Mouse (Mus musculus) limb, embryonic 14.5 days (tissue): ENCODE results near the gene Pitpnm2. TPM values are rescaled to one million over a fixed set of nuclear protein-coding genes. Genes with fewer than 3 reads are reported as not detected.
A peak's percentile ranks its signal among the peaks of the same experiment; 100 is the strongest.

Experiments
- ATAC-seq: fragments of 200-750 bp; cut with Nextera tagmentation; 2 replicates; pipeline ENCODE4 v1.8.0; 2017; ENCODE audit warnings: low read depth, moderate number of reproducible peaks, moderate TSS enrichment; ENCODE audit not compliant: low FRiP score
- DNase-seq: peaks from one replicate; pipeline ENCODE4 v3.0.0-alpha.2; 2015; ENCODE audit warnings: low spot score
- H3K27ac ChIP-seq: fragments of 300-500 bp; sonication (generic); replicated peaks from 2 replicates; pipeline ENCODE4 v1.5.1; 2014; ENCODE audit warnings: low read depth, mild to moderate bottlenecking, low read length, moderate library complexity, mixed read lengths
- H3K27me3 ChIP-seq: fragments of 300-500 bp; sonication (generic); 2 replicates; pipeline ENCODE4 v1.6.1; 2014; ENCODE audit warnings: low read length, mixed read lengths; ENCODE audit not compliant: control insufficient read depth, insufficient read depth
- H3K36me3 ChIP-seq: fragments of 300-500 bp; sonication (generic); 2 replicates; pipeline ENCODE4 v1.6.1; 2014; ENCODE audit warnings: mild to moderate bottlenecking, low read length, moderate library complexity, mixed read lengths; ENCODE audit not compliant: control insufficient read depth, insufficient read depth
- H3K4me1 ChIP-seq: fragments of 300-500 bp; sonication (generic); 2 replicates; pipeline ENCODE4 v1.6.1; 2014; ENCODE audit warnings: antibody characterized with exemption, low read length, mixed read lengths; ENCODE audit not compliant: control insufficient read depth, insufficient read depth
- H3K4me2 ChIP-seq: fragments of 300-500 bp; sonication (generic); replicated peaks from 2 replicates; pipeline ENCODE4 v1.6.1; 2014; ENCODE audit warnings: low read depth, mild to moderate bottlenecking, low read length, moderate library complexity; ENCODE audit not compliant: severe bottlenecking
- H3K4me3 ChIP-seq: fragments of 300-500 bp; sonication (generic); replicated peaks from 2 replicates; pipeline ENCODE4 v1.5.1; 2014; ENCODE audit warnings: low read length
- H3K9ac ChIP-seq: fragments of 300-500 bp; sonication (generic); 2 replicates; pipeline ENCODE4 v1.6.1; 2014; ENCODE audit warnings: mild to moderate bottlenecking, low read depth, low read length, moderate library complexity; ENCODE audit not compliant: severe bottlenecking
- H3K9me3 ChIP-seq: fragments of 300-500 bp; sonication (generic); 2 replicates; pipeline ENCODE4 v1.6.1; 2016; ENCODE audit warnings: low read length; ENCODE audit not compliant: control insufficient read depth
- POLR2A ChIP-seq: fragments of 200-500 bp; IDR thresholded peaks from 2 replicates; pipeline ENCODE4 v1.8.0; 2012; ENCODE audit warnings: inconsistent platforms, mild to moderate bottlenecking, moderate library complexity, borderline replicate concordance; ENCODE audit not compliant: insufficient read depth, insufficient read length; ENCODE audit errors: extremely low read depth
- WGBS: fragments of 180-500 bp; shearing (Covaris S2); extraction: QIAGEN DNeasy Blood & Tissue Kit; methylation state at CpG from one replicate; pipeline ENCODE4 v1.1.7; 2014; 5-methylcytosine and 5-hydroxymethylcytosine counted together
- polyA plus RNA-seq, 2 experiments: library from polyadenylated mRNA; depleted of rRNA in 1 of 2; stranded (reverse) in 1 of 2; unstranded in 1 of 2; fragments of >200 nt; fragmentation: Nextera tagmentation in 1 of 2; extraction: Ambion mirVana in 1 of 2; gene quantifications; 2 replicates each; pipeline versions ENCODE4 v1.2.1 to v1.2.3; 2012 to 2014

Gene Pitpnm2
- polyA plus RNA-seq, 2 experiments, result 8.2 to 37.1 TPM

- ATAC-seq, result peak; percentile 69
- no peak overlapping the region for H3K27ac ChIP-seq
- peak; percentile 25 for DNase-seq
- H3K4me3 ChIP-seq, result no peak overlapping the region
- H3K9ac ChIP-seq, result no peak overlapping the region
- no peak for TF ChIP-seq POLR2A
- no peaks in the 10 kb centered on the region for H3K36me3 ChIP-seq
- H3K9me3 ChIP-seq, result no peaks in the 10 kb centered on the region
- H3K4me1 ChIP-seq, result no peaks in the 10 kb centered on the region; the same call in 1 of the 2 replicates
- WGBS, result 41% methylated on average over 11 of the region's 11 CpGs
- H3K27me3 ChIP-seq, result no peaks in the 10 kb centered on the region
- H3K4me2 ChIP-seq, result no peak overlapping the region
These were observed 164.9 kb downstream of the Pitpnm2 start for GRCm38 (mm10) chr5:124084588-124085173.

- H3K4me2 ChIP-seq, result no peak overlapping the region
- peaks cover 3% of the 10 kb centered on the region; the same call in 1 of the 2 replicates for H3K4me1 ChIP-seq
- H3K36me3 ChIP-seq, result no peaks in the 10 kb centered on the region
- WGBS, result 85% methylated on average over 14 of the region's 14 CpGs
- no peaks in the 10 kb centered on the region for H3K27me3 ChIP-seq
- no peak for TF ChIP-seq POLR2A
- no peaks in the 10 kb centered on the region for H3K9me3 ChIP-seq
- no peak for DNase-seq
- H3K27ac ChIP-seq, result no peak overlapping the region
- H3K9ac ChIP-seq, result no peak overlapping the region
- no peak overlapping the region for H3K4me3 ChIP-seq
- ATAC-seq, result no peak
These were observed 165.5 kb downstream of the Pitpnm2 start for GRCm38 (mm10) chr5:124083850-124084587.

- H3K4me1 ChIP-seq, result peaks cover 9% of the 10 kb centered on the region; the same call in 1 of the 2 replicates
- H3K27me3 ChIP-seq, result no peaks in the 10 kb centered on the region
- TF ChIP-seq POLR2A, result no peak
- no peak overlapping the region for H3K27ac ChIP-seq
- no peak overlapping the region for H3K4me3 ChIP-seq
- DNase-seq, result no peak
- H3K4me2 ChIP-seq, result no peak overlapping the region
- ATAC-seq, result no peak
- H3K9ac ChIP-seq, result no peak overlapping the region
- no peaks in the 10 kb centered on the region for H3K36me3 ChIP-seq
- H3K9me3 ChIP-seq, result no peaks in the 10 kb centered on the region
- WGBS, result 86% methylated on average over 17 of the region's 17 CpGs
These were observed 166.4 kb downstream of the Pitpnm2 start for GRCm38 (mm10) chr5:124082941-124083688.

GRCm38 (mm10) chr5:124082447-124082846 lies 167.1 kb downstream of the Pitpnm2 start:
- peaks cover 9% of the 10 kb centered on the region; the same call in 1 of the 2 replicates for H3K4me1 ChIP-seq
- no peaks in the 10 kb centered on the region for H3K27me3 ChIP-seq
- DNase-seq, result no peak
- H3K9ac ChIP-seq, result no peak overlapping the region
- no peak for TF ChIP-seq POLR2A
- H3K27ac ChIP-seq, result no peak overlapping the region
- H3K4me3 ChIP-seq, result no peak overlapping the region
- H3K9me3 ChIP-seq, result no peaks in the 10 kb centered on the region
- no peaks in the 10 kb centered on the region for H3K36me3 ChIP-seq
- 85% methylated on average over 10 of the region's 10 CpGs for WGBS
- no peak for ATAC-seq
- H3K4me2 ChIP-seq, result no peak overlapping the region

- 91% methylated on average over 17 of the region's 17 CpGs for WGBS
- no peak for TF ChIP-seq POLR2A
- peaks cover 9% of the 10 kb centered on the region; the same call in 1 of the 2 replicates for H3K4me1 ChIP-seq
- H3K9me3 ChIP-seq, result no peaks in the 10 kb centered on the region
- H3K27ac ChIP-seq, result no peak overlapping the region
- no peaks in the 10 kb centered on the region for H3K27me3 ChIP-seq
- ATAC-seq (no peak), DNase-seq (no peak)
- no peak overlapping the region for H3K4me3 ChIP-seq
- H3K36me3 ChIP-seq, result no peaks in the 10 kb centered on the region
- no peak overlapping the region for H3K9ac ChIP-seq
- H3K4me2 ChIP-seq, result no peak overlapping the region
These were observed 169.7 kb downstream of the Pitpnm2 start for GRCm38 (mm10) chr5:124079880-124080279.
